Mouse (Mus musculus) central nervous system, embryonic 11.5 days (tissue): ENCODE results near the gene Gm11361. TPM values are rescaled to one million over a fixed set of nuclear protein-coding genes. Genes with fewer than 3 reads are reported as not detected.

Experiments used
- polyA plus RNA-seq: library from polyadenylated mRNA; depleted of rRNA; stranded (reverse); fragments of >200 nt; gene quantifications from 2 replicates; pipeline ENCODE4 v1.2.3, GENCODE M21; 2012; rRNA removed

Gene Gm11361
- 1.5 and 2.9 TPM in 2 replicates for polyA plus RNA-seq

GRCm38 (mm10) chr13:28257228-28257627 lies at the start of gene Gm11361:
TSS of gene Gm11361 (plus strand) at chr13:28257528.

Other genes with a start within 250 kb of the Gm11361 start
- gene Prl4a1, start 241.3 kb upstream of the Gm11361 start, polyA plus RNA-seq, result not detected in 2 replicates
- not detected in 2 replicates for gene Prl5a1, start 115.0 kb upstream of the Gm11361 start, polyA plus RNA-seq